Mouse (Mus musculus) cerebellum, adult 2 months (tissue): ENCODE measurements around the gene Dppa2. TPM values are rescaled to one million over a fixed set of nuclear protein-coding genes. Genes with fewer than 3 reads are reported as not detected.

ENCODE experiments used
- DNase-seq, 2 experiments: peaks; one replicate each; pipeline ENCODE4 v3.0.0; 2021
- H3K27ac ChIP-seq: fragments of 200-500 bp; 2 replicates; pipeline ENCODE4 v1.5.1; 2012; ENCODE audit warnings: low read length, control low read depth, inconsistent platforms; ENCODE audit not compliant: insufficient read depth
- H3K27me3 ChIP-seq: fragments of 200-500 bp; 2 replicates; pipeline ENCODE4 v1.6.1; 2012; ENCODE audit warnings: inconsistent platforms, mild to moderate bottlenecking, low read length, moderate library complexity; ENCODE audit not compliant: control insufficient read depth, insufficient read depth
- H3K4me1 ChIP-seq: fragments of 200-500 bp; 2 replicates; pipeline ENCODE4 v1.6.1; 2011; ENCODE audit warnings: low read length; ENCODE audit not compliant: control insufficient read depth, insufficient read depth
- H3K4me3 ChIP-seq: fragments of 200-500 bp; replicated peaks from 2 replicates; pipeline ENCODE3; 2011; ENCODE audit warnings: mild to moderate bottlenecking, low read depth, low read length, control low read depth; ENCODE audit not compliant: insufficient read depth
- CTCF ChIP-seq: fragments of 200-500 bp; IDR thresholded peaks from 2 replicates; pipeline ENCODE4 v1.5.1; 2011; ENCODE audit warnings: low read depth, mild to moderate bottlenecking, control low read depth, low read length, moderate library complexity, borderline replicate concordance; ENCODE audit not compliant: insufficient read depth
- POLR2A ChIP-seq: fragments of 200-500 bp; IDR thresholded peaks from 2 replicates; pipeline ENCODE4 v1.6.1; 2011; ENCODE audit warnings: low read length, control low read depth, borderline replicate concordance; ENCODE audit not compliant: insufficient read depth
- WGBS: fragments of 180-500 bp; shearing (Covaris S2); methylation state at CpG from one replicate; pipeline ENCODE4 v1.1.7; 2018; 5-methylcytosine and 5-hydroxymethylcytosine counted together
- polyA plus RNA-seq: library from polyadenylated mRNA; depleted of rRNA; stranded (reverse); fragments of >200 nt; gene quantifications from 2 replicates; pipeline ENCODE4 v1.2.3, GENCODE M21; 2012; rRNA removed

Dppa2 gene
- polyA plus RNA-seq, 1 experiment, result 0.20 TPM

DNA sequence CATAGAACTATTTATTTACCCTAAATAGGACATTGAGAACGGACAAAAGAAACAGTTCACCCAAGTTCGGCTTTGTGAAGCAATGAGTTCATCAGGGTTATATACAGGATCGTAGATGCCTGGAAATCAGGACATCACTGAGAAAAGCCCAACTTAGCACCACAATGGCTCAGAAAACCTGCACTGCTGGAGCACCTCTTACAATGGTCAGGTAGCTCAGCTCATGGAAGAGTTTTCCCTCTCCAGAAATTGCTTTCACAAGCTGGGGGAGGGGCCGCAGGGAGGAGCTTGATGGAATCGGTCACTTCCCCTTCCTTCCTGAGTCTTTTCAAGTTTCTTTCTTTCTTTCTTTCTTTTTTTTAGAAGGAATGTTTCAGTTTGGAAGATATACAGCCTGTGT is 52.0 kb downstream of the Dppa2 start:
- Histone ChIP-seq H3K27ac (no peak overlapping the region), H3K4me1 (no peaks in the 10 kb centered on the region), H3K27me3 (no peaks in the 10 kb centered on the region), H3K4me3 (no peak overlapping the region)
- no peak for DNase-seq
- TF ChIP-seq CTCF (no peak), POLR2A (no peak)
- 90% methylated on average over 5 of the region's 5 CpGs for WGBS

- Histone ChIP-seq H3K4me3 (no peak overlapping the region), H3K4me1 (peaks cover 3% of the 10 kb centered on the region), H3K27ac (no peak overlapping the region), H3K27me3 (no peaks in the 10 kb centered on the region)
- TF ChIP-seq POLR2A (no peak), CTCF (no peak)
- 98% methylated on average over 1 of the region's 1 CpGs for WGBS
- no peak for DNase-seq
Observed at GRCm38 (mm10) chr16:48356417-48356816, 52.7 kb downstream of the Dppa2 start.

- Histone ChIP-seq H3K27ac (no peak overlapping the region), H3K4me1 (peaks cover 3% of the 10 kb centered on the region), H3K27me3 (no peaks in the 10 kb centered on the region), H3K4me3 (no peak overlapping the region)
- TF ChIP-seq CTCF, result no peak
- TF ChIP-seq POLR2A, result no peak
- peak; percentile 63 to 75 for DNase-seq
- 21% methylated on average over 12 of the region's 12 CpGs for WGBS
Observed at GRCm38 (mm10) chr16:48360887-48361286, 57.2 kb downstream of the Dppa2 start.

DNA sequence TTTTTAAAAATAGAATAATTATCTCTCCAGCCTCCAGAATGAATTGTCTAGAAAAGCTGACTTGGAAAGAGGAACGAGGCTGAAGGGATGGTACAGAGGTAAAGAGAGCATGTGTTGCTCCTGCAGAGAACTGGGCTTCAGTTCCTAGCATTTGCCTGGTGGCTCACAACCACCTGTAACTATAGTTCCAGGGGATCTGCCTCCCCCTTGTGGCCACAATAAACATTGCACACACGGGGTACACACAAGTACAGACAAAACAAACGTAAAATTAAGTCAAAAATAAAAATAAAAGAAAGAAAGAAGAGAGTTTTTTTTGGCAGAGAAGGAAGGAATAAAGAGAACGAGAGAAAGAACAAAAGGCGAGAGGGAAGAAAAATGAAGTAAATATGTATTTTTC is 63.1 kb downstream of the Dppa2 start:
- no peak overlapping the region for H3K4me3 ChIP-seq
- no peak for DNase-seq
- 94% methylated on average over 5 of the region's 5 CpGs for WGBS
- TF ChIP-seq POLR2A, result no peak
- TF ChIP-seq CTCF, result peak; percentile 31; the same call in 1 of the 2 replicates
- no peak overlapping the region for H3K27ac ChIP-seq
- H3K27me3 ChIP-seq, result no peaks in the 10 kb centered on the region
- H3K4me1 ChIP-seq, result peaks cover 12% of the 10 kb centered on the region

DNA sequence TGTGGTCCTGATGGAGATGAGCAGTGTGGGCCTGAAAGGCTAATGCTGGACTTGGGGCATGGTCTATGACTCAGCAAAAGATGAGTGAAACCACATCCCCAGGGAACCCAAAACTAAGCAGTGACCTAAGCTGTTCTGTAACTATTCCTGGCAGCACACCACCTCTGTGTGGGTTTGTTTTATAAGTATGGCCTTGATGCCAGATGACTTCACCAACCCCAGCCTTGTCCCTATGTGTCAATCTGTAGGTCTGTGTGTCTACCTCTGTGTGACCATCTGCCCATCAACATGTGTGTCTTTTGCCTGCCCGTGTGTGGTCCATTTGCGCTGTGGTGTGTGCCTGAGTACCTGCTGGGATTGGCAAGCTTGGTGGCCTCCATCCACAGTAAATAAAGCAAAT is 64.4 kb downstream of the Dppa2 start:
- TF ChIP-seq POLR2A (no peak), CTCF (no peak)
- 26% methylated on average over 2 of the region's 2 CpGs for WGBS
- no peak overlapping the region for H3K4me3 ChIP-seq
- DNase-seq, result peak; percentile 62 to 75
- H3K4me1 ChIP-seq, result peaks cover 21% of the 10 kb centered on the region
- no peaks in the 10 kb centered on the region for H3K27me3 ChIP-seq
- H3K27ac ChIP-seq, result peak overlapping the region; percentile 45; the same call in 1 of the 2 replicates

Other genes with a start within 250 kb of the Dppa2 start
- not detected in 2 replicates for gene Dppa4, start 20.2 kb upstream of the Dppa2 start, polyA plus RNA-seq
- 0.26 TPM in 1 of 2 replicates, not detected in the other for gene Gm5485, start 108.5 kb downstream of the Dppa2 start, polyA plus RNA-seq
- 0.05 TPM in 1 of 2 replicates, not detected in the other for gene Morc1, start 127.3 kb downstream of the Dppa2 start, polyA plus RNA-seq